Mouse (Mus musculus) liver, adult (tissue): ENCODE data around the gene Dlg2.

ENCODE experiments used
- GATA4 ChIP-seq: IDR thresholded peaks from 2 replicates; pipeline ENCODE4 v1.6.1; 2014; ENCODE audit warnings: mild to moderate bottlenecking, low read length; ENCODE audit not compliant: insufficient replicate concordance

Dlg2 gene

GRCm38 (mm10) chr7:91090317-91090829 is 613.9 kb downstream of the Dlg2 start:
- no peak for TF ChIP-seq GATA4

- no peak for TF ChIP-seq GATA4
These were observed 614.6 kb downstream of the Dlg2 start for GRCm38 (mm10) chr7:91090830-91091683.

GRCm38 (mm10) chr7:91096467-91096866 is 620.0 kb downstream of the Dlg2 start:
- no peak for TF ChIP-seq GATA4

GRCm38 (mm10) chr7:91098521-91098920 is 622.0 kb downstream of the Dlg2 start:
- TF ChIP-seq GATA4 = no peak

- no peak for TF ChIP-seq GATA4
These were observed 633.1 kb downstream of the Dlg2 start for GRCm38 (mm10) chr7:91109575-91109974.

- TF ChIP-seq GATA4 = no peak
These were observed 655.7 kb downstream of the Dlg2 start for GRCm38 (mm10) chr7:91132128-91132527.

GRCm38 (mm10) chr7:91154096-91154495 is 677.6 kb downstream of the Dlg2 start:
- no peak for TF ChIP-seq GATA4

GRCm38 (mm10) chr7:91159144-91159543 is 682.7 kb downstream of the Dlg2 start:
- no peak for TF ChIP-seq GATA4

GRCm38 (mm10) chr7:91161643-91162175 is 685.2 kb downstream of the Dlg2 start:
- TF ChIP-seq GATA4 = no peak

- TF ChIP-seq GATA4 = no peak
These were observed 697.1 kb downstream of the Dlg2 start for GRCm38 (mm10) chr7:91173560-91173959.

- TF ChIP-seq GATA4 = no peak
These were observed 711.7 kb downstream of the Dlg2 start for GRCm38 (mm10) chr7:91188211-91188610.

GRCm38 (mm10) chr7:91199372-91199771 is 722.9 kb downstream of the Dlg2 start:
- TF ChIP-seq GATA4 = no peak

GRCm38 (mm10) chr7:91208083-91208852 is 731.8 kb downstream of the Dlg2 start:
- TF ChIP-seq GATA4 = no peak

- no peak for TF ChIP-seq GATA4
These were observed 732.5 kb downstream of the Dlg2 start for GRCm38 (mm10) chr7:91208973-91209372.

- TF ChIP-seq GATA4 = no peak
These were observed 735.8 kb downstream of the Dlg2 start for GRCm38 (mm10) chr7:91212236-91212635.

- no peak for TF ChIP-seq GATA4
These were observed 738.4 kb downstream of the Dlg2 start for GRCm38 (mm10) chr7:91214921-91215320.
